Mouse (Mus musculus) ES-Bruce4 (cell line): ENCODE measurements around the gene Mycbp2.

Experiments used
- CTCF ChIP-seq: IDR thresholded peaks from one replicate; pipeline ENCODE4 v1.8.1; 2011; ENCODE audit warnings: low read depth, low read length
- EP300 ChIP-seq: IDR thresholded peaks from 2 replicates; pipeline ENCODE4 v1.6.1; 2011; ENCODE audit warnings: low read depth, low read length; ENCODE audit not compliant: insufficient read depth

GRCm38 (mm10) chr14:103099238-103099933 is 247.2 kb downstream of the Mycbp2 start, which contains the start of gene Fbxl3:
- no peak for TF ChIP-seq CTCF
- TF ChIP-seq EP300 = peak; percentile 96
